In the genomic region with DNA sequence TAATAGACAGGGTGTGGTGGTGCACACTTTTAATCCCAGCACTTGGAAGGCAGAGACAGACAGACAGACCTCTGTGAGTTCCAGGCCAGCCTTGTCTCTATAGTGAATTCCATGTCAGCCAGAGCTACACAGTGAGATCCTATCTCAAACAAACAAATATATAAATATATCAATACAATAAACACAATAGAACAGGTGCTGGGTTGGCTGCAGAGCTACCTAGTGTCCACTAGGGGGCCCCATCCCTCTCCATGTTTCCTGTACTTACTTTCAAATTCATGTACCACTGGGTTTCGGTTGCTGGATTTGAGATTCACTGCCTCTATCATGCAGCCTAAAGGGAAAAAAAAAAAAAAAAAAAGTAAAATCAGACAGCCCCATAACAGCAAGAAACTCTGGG, we compare ENCODE assay signal across 8 mouse cellular contexts. TPM values are rescaled to one million over a fixed set of nuclear protein-coding genes. Genes with fewer than 3 reads are reported as not detected.
DNase-seq lines count a peak whose midpoint lies in the region; ATAC-seq and TF ChIP-seq lines count a peak whose summit lies in the region.

No protein-coding gene starts in this region.

- H3K4me2 ChIP-seq in hindbrain, embryonic 14.5 days (replicated peaks), result no peak overlapping the region

- TF ChIP-seq POLR2A in small intestine, adult 2 months (IDR thresholded peaks at IDR 0.05; ENCODE audit: low read depth, low read length), result no peak

- peak; percentile 62; the same call in 1 of the 2 replicates for TF ChIP-seq CTCF in small intestine, adult 2 months (IDR thresholded peaks at IDR 0.05; ENCODE audit: extremely low read depth, insufficient read length, insufficient replicate concordance, low read depth, low read length)

- H3K9me3 ChIP-seq in hindbrain, embryonic 14.5 days (ENCODE audit: control insufficient read depth, low read length), result no peaks in the 10 kb centered on the region

- no peak overlapping the region for H3K27ac ChIP-seq in hindbrain, embryonic 14.5 days
- no peak overlapping the region for H3K27ac ChIP-seq in small intestine, adult 2 months (ENCODE audit: insufficient read depth, low read depth, low read length)

- 45% methylated on average over 1 of the region's 1 CpGs for WGBS in hindbrain, embryonic 14.5 days
- 49% methylated on average over 1 of the region's 1 CpGs for WGBS in small intestine, adult 2 months

- H3K36me3 ChIP-seq in hindbrain, embryonic 14.5 days (replicated peaks; ENCODE audit: control insufficient read depth, insufficient read depth), result peaks cover 42% of the 10 kb centered on the region
- H3K36me3 ChIP-seq in small intestine, adult 2 months (ENCODE audit: control insufficient read depth, insufficient read depth, low read length), result no peaks in the 10 kb centered on the region; the same call in 1 of the 2 replicates

- ATAC-seq in cerebellum, adult (ENCODE audit: insufficient number of reproducible peaks, low FRiP score, low TSS enrichment), result no peak
- ATAC-seq in common myeloid progenitor, adult 5-6 weeks (replicated peaks; ENCODE audit: low read depth, poor library complexity, severe bottlenecking), result 0 out of 2 replicates have a peak, but pooled peaks have one; percentile 47
- ATAC-seq in hindbrain, embryonic 14.5 days (ENCODE audit: low FRiP score), result peak; percentile 22; the same call in 1 of the 2 replicates

- H3K9ac ChIP-seq in hindbrain, embryonic 14.5 days, result no peak overlapping the region

- H3K4me1 ChIP-seq in hindbrain, embryonic 14.5 days (replicated peaks; ENCODE audit: control insufficient read depth, insufficient read depth, low read length), result 0 out of 2 replicates have a peak, but pooled peaks cover 7% of the 10 kb centered on the region
- no peaks in the 10 kb centered on the region for H3K4me1 ChIP-seq in small intestine, adult 2 months (ENCODE audit: control insufficient read depth, insufficient read depth, insufficient read length, low read length)

- H3K27me3 ChIP-seq in hindbrain, embryonic 14.5 days (ENCODE audit: control insufficient read depth, insufficient read depth, low read length), result no peaks in the 10 kb centered on the region
- no peaks in the 10 kb centered on the region for H3K27me3 ChIP-seq in small intestine, adult 2 months (ENCODE audit: control insufficient read depth, insufficient read depth, low read length)

- DNase-seq in cerebellum, adult 11 months, result peak; percentile 51
- peak; percentile 56 for DNase-seq in testis, postnatal 10 days (ENCODE audit: low spot score)
- DNase-seq in testis, postnatal 14 days (ENCODE audit: low spot score), result no peak
- peak; percentile 80 for DNase-seq in hindbrain, embryonic 14.5 days (ENCODE audit: low spot score)
- peak; percentile 54 for DNase-seq in lung, postnatal 14 days

- H3K4me3 ChIP-seq in hindbrain, embryonic 14.5 days (replicated peaks; ENCODE audit: low read length), result no peak overlapping the region
- H3K4me3 ChIP-seq in small intestine, adult 2 months (ENCODE audit: low read depth, low read length), result no peak overlapping the region

RNA-seq across cellular contexts. Expression of a gene that starts 49.1 kb away (rescaled TPM):
- total RNA-seq in common myeloid progenitor, adult 5-6 weeks (2017), result 0.14 TPM in 1 of 2 replicates, not detected in the other
- polyA plus RNA-seq in hindbrain, embryonic 14.5 days (2014; fragmentation: Nextera tagmentation; extraction: Ambion mirVana), result 44.5 and 46.1 TPM in 2 replicates
- polyA plus RNA-seq in small intestine, adult 2 months (2012; rRNA removed), result 2.9 and 3.5 TPM in 2 replicates

Comparison
In these comparisons a context has a peak if more than half of its experiments do, and no peak if none do; other contexts are left out.
1. RNA of a gene that starts 49.1 kb away (polyA plus RNA-seq): 44.5 to 46.1 TPM in hindbrain, embryonic 14.5 days; 2.9 to 3.5 TPM in small intestine, adult 2 months; every median in the first group is over 10 times any median in the second.